Mouse (Mus musculus): ENCODE measurements around the gene Cdon. TPM values are rescaled to one million over a fixed set of nuclear protein-coding genes. Genes with fewer than 3 reads are reported as not detected.
A peak's percentile ranks its signal among the peaks of the same experiment; 100 is the strongest.

The Cdon gene
- 3.9 and 4.7 TPM in 2 replicates for polyA plus RNA-seq (2015; fragmentation: Nextera tagmentation; extraction: Ambion mirVana)

- Histone ChIP-seq H3K4me1 (peaks cover 15% of the 10 kb centered on the region), H3K9ac (peak within 1 kb of the TSS; percentile 75), H3K36me3 (no peaks in the 10 kb centered on the region), H3K27me3 (peaks cover 30% of the 10 kb centered on the region), H3K4me3 (peak within 1 kb of the TSS; percentile 77), H3K9me3 (no peaks in the 10 kb centered on the region), H3K4me2 (peak within 1 kb of the TSS; percentile 78), H3K27ac (peak within 1 kb of the TSS; percentile 88)
- peak; percentile 96 for ATAC-seq (ENCODE audit: borderline replicate concordance, extremely low read depth, low FRiP score, low TSS enrichment)
- WGBS, result 1% methylated on average over 66 of the region's 97 CpGs
These were observed at the start of gene Cdon for GRCm38 (mm10) chr9:35420805-35421719. Gene Cdon, plus strand, starts transcription at chr9:35421128.

- no peaks in the 10 kb centered on the region for H3K36me3 ChIP-seq
- ATAC-seq (ENCODE audit: borderline replicate concordance, extremely low read depth, low FRiP score, low TSS enrichment), result no peak
- 48% methylated on average over 9 of the region's 9 CpGs for WGBS
- no peaks in the 10 kb centered on the region for H3K9me3 ChIP-seq
- no peak overlapping the region for H3K27ac ChIP-seq
- no peak overlapping the region for H3K9ac ChIP-seq
- no peak overlapping the region for H3K4me3 ChIP-seq
- H3K4me1 ChIP-seq, result no peaks in the 10 kb centered on the region; the same call in 1 of the 2 replicates
- no peaks in the 10 kb centered on the region for H3K27me3 ChIP-seq
- no peak overlapping the region for H3K4me2 ChIP-seq
These were observed 48.4 kb upstream of the Cdon start for GRCm38 (mm10) chr9:35372324-35373101.

GRCm38 (mm10) chr9:35377916-35378315 lies 43.0 kb upstream of the Cdon start:
- Histone ChIP-seq H3K9ac (no peak overlapping the region), H3K9me3 (no peaks in the 10 kb centered on the region), H3K4me2 (no peak overlapping the region), H3K4me1 (no peaks in the 10 kb centered on the region; the same call in 1 of the 2 replicates), H3K27ac (no peak overlapping the region), H3K36me3 (no peaks in the 10 kb centered on the region), H3K4me3 (no peak overlapping the region), H3K27me3 (no peaks in the 10 kb centered on the region)
- 44% methylated on average over 2 of the region's 2 CpGs for WGBS
- ATAC-seq (ENCODE audit: borderline replicate concordance, extremely low read depth, low FRiP score, low TSS enrichment), result no peak

GRCm38 (mm10) chr9:35378991-35379390 lies 41.9 kb upstream of the Cdon start:
- 43% methylated on average over 3 of the region's 3 CpGs for WGBS
- no peaks in the 10 kb centered on the region; the same call in 1 of the 2 replicates for H3K4me1 ChIP-seq
- H3K4me3 ChIP-seq, result no peak overlapping the region
- ATAC-seq (ENCODE audit: borderline replicate concordance, extremely low read depth, low FRiP score, low TSS enrichment), result no peak
- H3K27ac ChIP-seq, result no peak overlapping the region
- no peak overlapping the region for H3K4me2 ChIP-seq
- no peak overlapping the region for H3K9ac ChIP-seq
- H3K36me3 ChIP-seq, result no peaks in the 10 kb centered on the region
- H3K27me3 ChIP-seq, result no peaks in the 10 kb centered on the region
- no peaks in the 10 kb centered on the region for H3K9me3 ChIP-seq

- peaks cover 11% of the 10 kb centered on the region; the same call in 1 of the 2 replicates for H3K27me3 ChIP-seq
- H3K27ac ChIP-seq, result no peak overlapping the region
- WGBS, result 23% methylated on average over 7 of the region's 7 CpGs
- ATAC-seq (ENCODE audit: borderline replicate concordance, extremely low read depth, low FRiP score, low TSS enrichment), result no peak
- H3K36me3 ChIP-seq, result no peaks in the 10 kb centered on the region
- no peak overlapping the region for H3K4me2 ChIP-seq
- H3K9me3 ChIP-seq, result no peaks in the 10 kb centered on the region
- H3K4me3 ChIP-seq, result no peak overlapping the region
- H3K4me1 ChIP-seq, result peaks cover 10% of the 10 kb centered on the region
- H3K9ac ChIP-seq, result no peak overlapping the region
These were observed 21.0 kb upstream of the Cdon start for GRCm38 (mm10) chr9:35399896-35400295.

DNA sequence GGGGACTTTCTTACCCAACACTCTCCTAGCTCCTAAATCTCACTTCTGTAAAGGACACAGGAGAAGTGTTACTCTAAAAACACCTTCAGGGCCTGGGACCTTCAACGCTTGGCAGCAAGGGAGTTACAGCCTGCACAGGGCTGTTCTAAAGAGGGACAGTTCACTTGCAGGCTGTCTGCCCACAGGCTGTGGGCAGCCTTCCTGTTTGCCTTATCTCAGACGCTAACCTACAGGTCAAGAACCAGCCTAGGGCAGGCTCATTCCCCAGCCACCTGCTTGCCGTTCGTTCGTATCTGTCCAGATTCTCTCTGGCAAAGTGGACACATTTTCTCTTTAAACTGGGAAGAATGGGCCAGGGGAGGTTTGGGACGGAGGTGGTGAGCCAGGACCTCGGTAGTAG lies 20.5 kb upstream of the Cdon start:
- Histone ChIP-seq H3K9ac (no peak overlapping the region), H3K27me3 (peaks cover 11% of the 10 kb centered on the region; the same call in 1 of the 2 replicates), H3K27ac (no peak overlapping the region), H3K4me3 (no peak overlapping the region), H3K4me1 (peaks cover 12% of the 10 kb centered on the region), H3K36me3 (no peaks in the 10 kb centered on the region), H3K4me2 (no peak overlapping the region), H3K9me3 (no peaks in the 10 kb centered on the region)
- WGBS, result 8% methylated on average over 7 of the region's 7 CpGs
- ATAC-seq (ENCODE audit: borderline replicate concordance, extremely low read depth, low FRiP score, low TSS enrichment), result no peak

GRCm38 (mm10) chr9:35400831-35401230 lies 20.1 kb upstream of the Cdon start:
- H3K36me3 ChIP-seq, result no peaks in the 10 kb centered on the region
- H3K4me2 ChIP-seq, result no peak overlapping the region
- H3K9ac ChIP-seq, result no peak overlapping the region
- no peaks in the 10 kb centered on the region for H3K9me3 ChIP-seq
- H3K27ac ChIP-seq, result no peak overlapping the region
- peaks cover 11% of the 10 kb centered on the region; the same call in 1 of the 2 replicates for H3K27me3 ChIP-seq
- no peak for ATAC-seq (ENCODE audit: borderline replicate concordance, extremely low read depth, low FRiP score, low TSS enrichment)
- H3K4me3 ChIP-seq, result no peak overlapping the region
- 3% methylated on average over 9 of the region's 9 CpGs for WGBS
- peaks cover 12% of the 10 kb centered on the region for H3K4me1 ChIP-seq

- no peak for ATAC-seq (ENCODE audit: borderline replicate concordance, extremely low read depth, low FRiP score, low TSS enrichment)
- Histone ChIP-seq H3K27ac (no peak overlapping the region), H3K27me3 (peaks cover 11% of the 10 kb centered on the region; the same call in 1 of the 2 replicates), H3K9me3 (no peaks in the 10 kb centered on the region), H3K4me2 (no peak overlapping the region), H3K9ac (no peak overlapping the region), H3K4me3 (no peak overlapping the region), H3K36me3 (no peaks in the 10 kb centered on the region), H3K4me1 (peaks cover 12% of the 10 kb centered on the region)
- 83% methylated on average over 4 of the region's 4 CpGs for WGBS
These were observed 18.3 kb upstream of the Cdon start for GRCm38 (mm10) chr9:35402584-35402991.

GRCm38 (mm10) chr9:35403490-35403889 lies 17.4 kb upstream of the Cdon start:
- Histone ChIP-seq H3K27me3 (peaks cover 11% of the 10 kb centered on the region; the same call in 1 of the 2 replicates), H3K4me2 (no peak overlapping the region), H3K9me3 (no peaks in the 10 kb centered on the region), H3K9ac (no peak overlapping the region), H3K4me1 (peaks cover 12% of the 10 kb centered on the region), H3K36me3 (no peaks in the 10 kb centered on the region), H3K27ac (no peak overlapping the region), H3K4me3 (no peak overlapping the region)
- WGBS, result 70% methylated on average over 4 of the region's 4 CpGs
- ATAC-seq (ENCODE audit: borderline replicate concordance, extremely low read depth, low FRiP score, low TSS enrichment), result no peak

GRCm38 (mm10) chr9:35405038-35405905 lies 15.7 kb upstream of the Cdon start:
- Histone ChIP-seq H3K4me1 (peaks cover 12% of the 10 kb centered on the region), H3K27me3 (peaks cover 10% of the 10 kb centered on the region; the same call in 1 of the 2 replicates), H3K9ac (no peak overlapping the region), H3K36me3 (no peaks in the 10 kb centered on the region), H3K9me3 (no peaks in the 10 kb centered on the region), H3K27ac (peak overlapping the region; percentile 70), H3K4me2 (peak overlapping the region; percentile 41), H3K4me3 (no peak overlapping the region)
- peak; percentile 59; the same call in 1 of the 2 replicates for ATAC-seq (ENCODE audit: borderline replicate concordance, extremely low read depth, low FRiP score, low TSS enrichment)
- WGBS, result 8% methylated on average over 13 of the region's 13 CpGs

Measured in lung, embryonic 15.5 days (tissue).